Mouse (Mus musculus) liver, adult 2 months (tissue): ENCODE data around the gene Crispld2. TPM values are rescaled to one million over a fixed set of nuclear protein-coding genes. Genes with fewer than 3 reads are reported as not detected.

Source experiments
- DNase-seq: peaks from one replicate; pipeline ENCODE4 v3.0.0-alpha.2; 2011; ENCODE audit warnings: low read depth, low spot score; ENCODE audit errors: extremely low read depth
- H3K27ac ChIP-seq: fragments of 200-500 bp; replicated peaks from 2 replicates; pipeline ENCODE4 v1.5.1; 2012; ENCODE audit warnings: low read depth, mild to moderate bottlenecking, control low read depth, inconsistent platforms, low read length; ENCODE audit not compliant: insufficient read depth
- H3K27me3 ChIP-seq: fragments of 200-500 bp; 2 replicates; pipeline ENCODE4 v1.6.1; 2012; ENCODE audit warnings: mild to moderate bottlenecking, moderate library complexity, low read length, inconsistent platforms; ENCODE audit not compliant: control insufficient read depth, insufficient read depth
- H3K36me3 ChIP-seq: fragments of 200-500 bp; 2 replicates; pipeline ENCODE4 v1.6.1; 2012; ENCODE audit warnings: low read length, inconsistent platforms; ENCODE audit not compliant: control insufficient read depth, insufficient read depth
- H3K4me1 ChIP-seq: fragments of 200-500 bp; 2 replicates; pipeline ENCODE4 v1.6.1; 2011; ENCODE audit warnings: low read length; ENCODE audit not compliant: control insufficient read depth, insufficient read depth
- H3K4me3 ChIP-seq: fragments of 200-500 bp; 2 replicates; pipeline ENCODE4 v1.5.1; 2011; ENCODE audit warnings: low read depth, mild to moderate bottlenecking, control low read depth, low read length, moderate library complexity; ENCODE audit not compliant: insufficient read depth
- H3K79me2 ChIP-seq: fragments of 200-500 bp; 2 replicates; pipeline ENCODE4 v1.6.1; 2012; ENCODE audit warnings: inconsistent platforms, mild to moderate bottlenecking, low read length, moderate library complexity; ENCODE audit not compliant: control insufficient read depth, insufficient read depth
- H3K9ac ChIP-seq: fragments of 200-500 bp; 2 replicates; pipeline ENCODE4 v1.6.1; 2012; ENCODE audit warnings: low read depth, mild to moderate bottlenecking, control low read depth, inconsistent platforms, low read length
- CTCF ChIP-seq: fragments of 200-500 bp; IDR thresholded peaks from 2 replicates; pipeline ENCODE4 v1.5.1; 2011; ENCODE audit warnings: low read depth, low read length, control low read depth
- POLR2A ChIP-seq: fragments of 200-500 bp; IDR thresholded peaks from 2 replicates; pipeline ENCODE4 v1.6.1; 2011; ENCODE audit warnings: low read length, control low read depth; ENCODE audit not compliant: insufficient read depth; ENCODE audit errors: extremely low read depth
- WGBS: fragments of 180-500 bp; shearing (Covaris S2); methylation state at CpG from one replicate; pipeline ENCODE4 v1.1.7; 2018; 5-methylcytosine and 5-hydroxymethylcytosine counted together
- polyA plus RNA-seq: library from polyadenylated mRNA; depleted of rRNA; stranded (reverse); fragments of >200 nt; gene quantifications from 2 replicates; pipeline ENCODE4 v1.2.3, GENCODE M21; 2012
- total RNA-seq: library from RNA; depleted of rRNA; stranded (reverse); fragments of >200 nt; gene quantifications from 2 replicates; pipeline ENCODE4 v1.2.3, GENCODE M21; 2014

Gene Crispld2
- total and polyA plus RNA-seq, 2 experiments: 0.28 to 0.72 TPM

DNA sequence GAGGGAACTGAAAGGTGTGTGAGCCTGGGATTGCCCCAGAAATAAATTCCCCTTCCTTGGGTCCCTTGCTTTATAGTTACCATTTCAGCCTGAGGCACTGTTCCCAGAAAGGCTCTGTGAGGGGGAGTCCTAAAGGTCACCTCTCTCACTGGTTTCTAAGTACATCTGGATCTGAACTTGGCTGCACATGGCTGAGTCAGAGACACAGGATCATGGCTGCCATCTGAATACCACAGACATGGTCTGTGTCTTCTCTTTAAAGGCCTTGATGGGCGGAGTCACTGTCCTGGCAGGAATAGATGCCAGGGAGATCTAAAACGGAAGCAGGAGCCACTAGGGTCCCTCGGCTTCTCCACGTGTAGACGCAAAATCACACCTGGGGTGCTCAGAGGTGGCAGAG is 38.2 kb downstream of the Crispld2 start:
- Histone ChIP-seq H3K79me2 (no peaks in the 10 kb centered on the region), H3K4me1 (no peaks in the 10 kb centered on the region), H3K36me3 (no peaks in the 10 kb centered on the region), H3K9ac (no peak overlapping the region), H3K27me3 (no peaks in the 10 kb centered on the region), H3K4me3 (no peak overlapping the region), H3K27ac (no peak overlapping the region)
- 83% methylated on average over 5 of the region's 5 CpGs for WGBS
- TF ChIP-seq CTCF: no peak
- DNase-seq: no peak

- no peak for TF ChIP-seq CTCF
- TF ChIP-seq POLR2A: no peak
- no peak overlapping the region for H3K27ac ChIP-seq
- H3K27me3 ChIP-seq: no peaks in the 10 kb centered on the region
- H3K36me3 ChIP-seq: no peaks in the 10 kb centered on the region
- no peak overlapping the region for H3K9ac ChIP-seq
- no peak for DNase-seq
- H3K4me3 ChIP-seq: no peak overlapping the region
- 96% methylated on average over 5 of the region's 5 CpGs for WGBS
- no peaks in the 10 kb centered on the region for H3K4me1 ChIP-seq
- no peaks in the 10 kb centered on the region for H3K79me2 ChIP-seq
Measured at GRCm38 (mm10) chr8:120032549-120033208, 40.4 kb downstream of the Crispld2 start.

- no peaks in the 10 kb centered on the region for H3K4me1 ChIP-seq
- WGBS: 78% methylated on average over 6 of the region's 6 CpGs
Measured at GRCm38 (mm10) chr8:120034471-120034870, 42.2 kb downstream of the Crispld2 start.

DNA sequence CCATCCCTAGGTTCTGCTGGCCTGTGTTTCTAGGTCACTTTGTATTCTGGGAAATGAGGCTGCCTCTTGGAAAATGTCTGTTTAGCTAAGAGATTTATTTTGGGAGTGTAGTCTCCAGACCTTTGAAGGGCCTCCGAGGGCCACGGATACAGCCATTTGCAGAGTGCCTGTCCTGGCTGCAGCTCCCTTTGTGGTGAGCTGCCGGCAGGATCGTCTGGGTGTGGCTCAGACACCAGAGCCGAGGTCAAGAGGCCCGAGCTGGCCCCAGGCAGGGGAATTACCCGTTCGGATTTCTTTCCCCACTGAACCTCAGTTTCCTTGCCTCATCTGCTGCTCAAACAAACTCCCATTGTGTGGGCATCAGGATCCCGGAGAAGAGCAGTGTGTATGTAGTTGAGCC is 43.9 kb downstream of the Crispld2 start:
- Histone ChIP-seq H3K9ac (no peak overlapping the region), H3K4me1 (no peaks in the 10 kb centered on the region), H3K27me3 (no peaks in the 10 kb centered on the region), H3K36me3 (no peaks in the 10 kb centered on the region), H3K79me2 (no peaks in the 10 kb centered on the region), H3K4me3 (no peak overlapping the region), H3K27ac (no peak overlapping the region)
- TF ChIP-seq CTCF: no peak
- TF ChIP-seq POLR2A: no peak
- DNase-seq: no peak
- 33% methylated on average over 9 of the region's 9 CpGs for WGBS

More at GRCm38 (mm10) chr8:120034471-120034870, 42.2 kb downstream of the Crispld2 start:
- Histone ChIP-seq H3K79me2 (no peaks in the 10 kb centered on the region), H3K36me3 (no peaks in the 10 kb centered on the region), H3K4me3 (no peak overlapping the region), H3K9ac (no peak overlapping the region), H3K27ac (no peak overlapping the region), H3K27me3 (no peaks in the 10 kb centered on the region)
- DNase-seq: no peak
- TF ChIP-seq CTCF: no peak
- TF ChIP-seq POLR2A: no peak

DNA sequence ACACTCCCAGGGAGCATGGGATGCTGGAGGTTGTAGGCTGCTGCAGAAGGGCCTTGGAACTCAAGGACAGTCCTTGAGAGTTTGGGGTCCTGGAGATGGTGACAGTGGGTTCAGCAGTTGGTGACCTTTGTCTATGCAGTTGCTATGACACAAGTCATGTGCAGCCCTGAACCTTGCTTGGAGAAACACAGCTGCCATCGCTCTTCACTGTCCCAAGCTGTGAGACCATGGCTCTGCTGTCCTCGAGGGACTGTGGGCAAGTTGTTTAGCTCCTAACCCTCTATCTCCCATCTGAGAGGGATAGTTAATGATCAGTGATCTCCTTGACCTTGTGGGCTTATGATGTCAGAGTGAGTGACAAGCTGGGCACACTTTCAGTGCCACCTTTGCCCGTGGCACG is 44.3 kb downstream of the Crispld2 start:
- no peak overlapping the region for H3K9ac ChIP-seq
- H3K27ac ChIP-seq: no peak overlapping the region
- DNase-seq: no peak
- TF ChIP-seq CTCF: no peak
- no peak for TF ChIP-seq POLR2A
- no peaks in the 10 kb centered on the region for H3K4me1 ChIP-seq
- no peaks in the 10 kb centered on the region for H3K27me3 ChIP-seq
- no peak overlapping the region for H3K4me3 ChIP-seq
- 53% methylated on average over 4 of the region's 4 CpGs for WGBS
- no peaks in the 10 kb centered on the region for H3K36me3 ChIP-seq
- H3K79me2 ChIP-seq: no peaks in the 10 kb centered on the region

DNA sequence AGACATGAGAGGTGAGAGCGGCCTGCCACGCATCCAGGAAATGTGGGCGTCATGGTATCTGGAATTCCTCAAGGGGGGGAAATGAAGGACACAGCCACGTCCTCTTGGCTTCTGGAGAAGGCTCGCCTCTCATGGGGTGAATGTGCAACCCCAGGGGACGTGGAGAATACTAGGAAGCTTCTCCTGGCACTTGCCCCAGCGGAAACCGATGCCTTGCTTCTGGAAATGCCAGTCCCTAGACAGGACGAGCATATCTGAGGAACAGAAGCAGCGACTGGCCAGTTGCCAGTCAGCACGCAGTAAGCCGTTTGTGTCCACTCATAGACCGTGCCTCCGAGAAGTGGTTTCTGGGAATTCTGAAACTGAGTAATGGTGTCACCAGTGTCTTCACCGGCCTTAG is 45.0 kb downstream of the Crispld2 start:
- no peak for DNase-seq
- TF ChIP-seq CTCF (no peak), POLR2A (no peak)
- Histone ChIP-seq H3K36me3 (no peaks in the 10 kb centered on the region), H3K27ac (no peak overlapping the region), H3K4me3 (no peak overlapping the region), H3K4me1 (no peaks in the 10 kb centered on the region), H3K27me3 (no peaks in the 10 kb centered on the region), H3K9ac (no peak overlapping the region), H3K79me2 (no peaks in the 10 kb centered on the region)
- WGBS: 75% methylated on average over 15 of the region's 15 CpGs
